Mouse (Mus musculus): Measurements from ENCODE around the gene Pik3r1.
A peak's percentile ranks its signal among the peaks of the same experiment; 100 is the strongest.

Gene Pik3r1

GRCm38 (mm10) chr13:101767809-101768629, at the start of gene Pik3r1:
Pik3r1 (minus strand) TSS chr13:101768217.
- DNase-seq, result peak; percentile 93

- no peak for DNase-seq
These were observed 45.4 kb upstream of the Pik3r1 start for GRCm38 (mm10) chr13:101813267-101813900.

- no peak for DNase-seq
These were observed 44.3 kb upstream of the Pik3r1 start for GRCm38 (mm10) chr13:101812341-101812740.

- no peak for DNase-seq
These were observed 43.9 kb upstream of the Pik3r1 start for GRCm38 (mm10) chr13:101811882-101812281.

- DNase-seq, result no peak
These were observed 42.6 kb upstream of the Pik3r1 start for GRCm38 (mm10) chr13:101810667-101811066.

- DNase-seq, result no peak
These were observed 41.8 kb upstream of the Pik3r1 start for GRCm38 (mm10) chr13:101809796-101810195.

- DNase-seq, result no peak
These were observed 37.6 kb upstream of the Pik3r1 start for GRCm38 (mm10) chr13:101805559-101806091.

- peak; percentile 39 for DNase-seq
These were observed 33.6 kb upstream of the Pik3r1 start for GRCm38 (mm10) chr13:101801372-101802186.

- no peak for DNase-seq
These were observed 32.9 kb upstream of the Pik3r1 start for GRCm38 (mm10) chr13:101800833-101801371.

GRCm38 (mm10) chr13:101800021-101800596, 32.1 kb upstream of the Pik3r1 start:
- no peak for DNase-seq

GRCm38 (mm10) chr13:101799318-101799717, 31.3 kb upstream of the Pik3r1 start:
- DNase-seq, result no peak

GRCm38 (mm10) chr13:101798522-101798921, 30.5 kb upstream of the Pik3r1 start:
- no peak for DNase-seq

GRCm38 (mm10) chr13:101796983-101797382, 29.0 kb upstream of the Pik3r1 start:
- DNase-seq, result no peak

- no peak for DNase-seq
These were observed 17.7 kb upstream of the Pik3r1 start for GRCm38 (mm10) chr13:101785705-101786104.

GRCm38 (mm10) chr13:101784651-101785289, 16.8 kb upstream of the Pik3r1 start:
- DNase-seq, result no peak

- DNase-seq, result no peak
These were observed 11.0 kb upstream of the Pik3r1 start for GRCm38 (mm10) chr13:101779011-101779410.

- no peak for DNase-seq
These were observed 9.8 kb upstream of the Pik3r1 start for GRCm38 (mm10) chr13:101777851-101778250.

- no peak for DNase-seq
These were observed 3.1 kb upstream of the Pik3r1 start for GRCm38 (mm10) chr13:101771071-101771470.

- no peak for DNase-seq
These were observed 1.9 kb upstream of the Pik3r1 start for GRCm38 (mm10) chr13:101769955-101770354.

- peak; percentile 69 for DNase-seq
These were observed 594 bp upstream of the Pik3r1 start for GRCm38 (mm10) chr13:101768630-101768991.

GRCm38 (mm10) chr13:101767013-101767808, 806 bp downstream of the Pik3r1 start:
- DNase-seq, result peak; percentile 41

Measured in cerebellum, adult 8-10 months (tissue).